Mouse (Mus musculus) neural tube, embryonic 13.5 days (tissue): ENCODE measurements around the gene Klf13. TPM values are rescaled to one million over a fixed set of nuclear protein-coding genes. Genes with fewer than 3 reads are reported as not detected.
A peak's percentile ranks its signal among the peaks of the same experiment; 100 is the strongest.

Source experiments
- ATAC-seq: fragments of 200-750 bp; cut with Nextera tagmentation; 2 replicates; pipeline ENCODE4 v1.8.0; 2017; ENCODE audit warnings: low read depth, mild to moderate bottlenecking, moderate TSS enrichment, moderate library complexity
- H3K27ac ChIP-seq: fragments of 300-500 bp; sonication (generic); replicated peaks from 2 replicates; pipeline ENCODE4 v1.5.1; 2015; ENCODE audit warnings: moderate library complexity, mild to moderate bottlenecking, inconsistent platforms
- H3K27me3 ChIP-seq: fragments of 300-500 bp; sonication (generic); 2 replicates; pipeline ENCODE4 v1.6.1; 2015; ENCODE audit warnings: mild to moderate bottlenecking, inconsistent platforms
- H3K36me3 ChIP-seq: fragments of 300-500 bp; sonication (generic); 2 replicates; pipeline ENCODE4 v1.6.1; 2015; ENCODE audit warnings: mild to moderate bottlenecking, inconsistent platforms
- H3K4me1 ChIP-seq: fragments of 300-500 bp; sonication (generic); replicated peaks from 2 replicates; pipeline ENCODE4 v1.6.1; 2015; ENCODE audit warnings: inconsistent platforms
- H3K4me2 ChIP-seq: fragments of 300-500 bp; sonication (generic); 2 replicates; pipeline ENCODE4 v1.6.1; 2015; ENCODE audit warnings: inconsistent platforms, mild to moderate bottlenecking, moderate library complexity
- H3K4me3 ChIP-seq: fragments of 300-500 bp; sonication (generic); 2 replicates; pipeline ENCODE4 v1.5.1; 2015; ENCODE audit warnings: mild to moderate bottlenecking, inconsistent platforms
- H3K9ac ChIP-seq: fragments of 300-500 bp; sonication (generic); 2 replicates; pipeline ENCODE4 v1.6.1; 2015; ENCODE audit warnings: moderate library complexity, mild to moderate bottlenecking, inconsistent platforms
- H3K9me3 ChIP-seq: fragments of 300-500 bp; sonication (generic); 2 replicates; pipeline ENCODE4 v1.6.1; 2016; ENCODE audit warnings: inconsistent platforms
- WGBS: fragments of 180-500 bp; shearing (Covaris S2); methylation state at CpG from one replicate; pipeline ENCODE4 v1.1.7; 2015; 5-methylcytosine and 5-hydroxymethylcytosine counted together
- polyA plus RNA-seq: library from polyadenylated mRNA; unstranded; fragments of >200 nt; fragmentation: Nextera tagmentation; extraction: Ambion mirVana; gene quantifications from 2 replicates; pipeline ENCODE4 v1.2.1, GENCODE M21; 2015

Gene Klf13
- polyA plus RNA-seq, 1 experiment from 2014 or later, result 32.5 TPM

GRCm38 (mm10) chr7:63899925-63900324, 38.8 kb downstream of the Klf13 start:
- Histone ChIP-seq H3K27ac (0 out of 2 replicates have a peak overlapping the region, but pooled peaks have one; percentile 2), H3K27me3 (no peaks in the 10 kb centered on the region), H3K9me3 (no peaks in the 10 kb centered on the region), H3K36me3 (no peaks in the 10 kb centered on the region), H3K4me3 (no peak overlapping the region), H3K9ac (no peak overlapping the region), H3K4me2 (no peak overlapping the region), H3K4me1 (peaks cover 66% of the 10 kb centered on the region)
- ATAC-seq, result no peak
- 78% methylated on average over 8 of the region's 8 CpGs for WGBS

- H3K4me1 ChIP-seq, result peaks cover 64% of the 10 kb centered on the region
These were observed 40.5 kb downstream of the Klf13 start for GRCm38 (mm10) chr7:63898201-63898600.

GRCm38 (mm10) chr7:63897655-63898054, 41.1 kb downstream of the Klf13 start:
- no peak for ATAC-seq
- Histone ChIP-seq H3K27ac (no peak overlapping the region), H3K36me3 (no peaks in the 10 kb centered on the region), H3K4me1 (peaks cover 62% of the 10 kb centered on the region), H3K27me3 (no peaks in the 10 kb centered on the region), H3K9ac (peak overlapping the region; percentile 67; the same call in 1 of the 2 replicates), H3K4me2 (peak overlapping the region; percentile 62), H3K4me3 (no peak overlapping the region), H3K9me3 (no peaks in the 10 kb centered on the region)
- WGBS, result 40% methylated on average over 3 of the region's 3 CpGs

More at GRCm38 (mm10) chr7:63898201-63898600, 40.5 kb downstream of the Klf13 start:
- H3K9ac ChIP-seq, result no peak overlapping the region
- no peaks in the 10 kb centered on the region for H3K36me3 ChIP-seq
- H3K9me3 ChIP-seq, result no peaks in the 10 kb centered on the region
- no peak for ATAC-seq
- H3K27ac ChIP-seq, result no peak overlapping the region
- H3K27me3 ChIP-seq, result no peaks in the 10 kb centered on the region
- no peak overlapping the region for H3K4me2 ChIP-seq
- no peak overlapping the region for H3K4me3 ChIP-seq
- WGBS, result 88% methylated on average over 6 of the region's 6 CpGs

- peaks cover 60% of the 10 kb centered on the region for H3K4me1 ChIP-seq
- H3K4me3 ChIP-seq, result peak overlapping the region; percentile 28
- peak overlapping the region; percentile 67 for H3K9ac ChIP-seq
- H3K27ac ChIP-seq, result peak overlapping the region; percentile 52
- H3K27me3 ChIP-seq, result no peaks in the 10 kb centered on the region
- no peaks in the 10 kb centered on the region for H3K36me3 ChIP-seq
- peak overlapping the region; percentile 62 for H3K4me2 ChIP-seq
- WGBS, result 2% methylated on average over 22 of the region's 22 CpGs
- H3K9me3 ChIP-seq, result no peaks in the 10 kb centered on the region
- peak; percentile 82 for ATAC-seq
These were observed 41.7 kb downstream of the Klf13 start for GRCm38 (mm10) chr7:63896968-63897468.

GRCm38 (mm10) chr7:63896276-63896967, 42.3 kb downstream of the Klf13 start:
- H3K4me3 ChIP-seq, result peak overlapping the region; percentile 28
- H3K27me3 ChIP-seq, result no peaks in the 10 kb centered on the region
- peaks cover 3% of the 10 kb centered on the region for H3K36me3 ChIP-seq
- peak; percentile 33; the same call in 1 of the 2 replicates for ATAC-seq
- no peaks in the 10 kb centered on the region for H3K9me3 ChIP-seq
- 24% methylated on average over 17 of the region's 17 CpGs for WGBS
- H3K4me2 ChIP-seq, result peak overlapping the region; percentile 62
- H3K27ac ChIP-seq, result peak overlapping the region; percentile 52; the same call in 1 of the 2 replicates
- peaks cover 54% of the 10 kb centered on the region for H3K4me1 ChIP-seq
- peak overlapping the region; percentile 67 for H3K9ac ChIP-seq

GRCm38 (mm10) chr7:63895223-63895622, 43.5 kb downstream of the Klf13 start:
- Histone ChIP-seq H3K4me2 (no peak overlapping the region), H3K27ac (no peak overlapping the region), H3K27me3 (no peaks in the 10 kb centered on the region), H3K9me3 (no peaks in the 10 kb centered on the region), H3K4me3 (no peak overlapping the region), H3K36me3 (peaks cover 15% of the 10 kb centered on the region), H3K9ac (no peak overlapping the region), H3K4me1 (peaks cover 42% of the 10 kb centered on the region)
- WGBS, result 94% methylated on average over 3 of the region's 3 CpGs
- ATAC-seq, result no peak

- no peak overlapping the region for H3K9ac ChIP-seq
- H3K9me3 ChIP-seq, result no peaks in the 10 kb centered on the region
- H3K36me3 ChIP-seq, result peaks cover 19% of the 10 kb centered on the region
- H3K27me3 ChIP-seq, result no peaks in the 10 kb centered on the region
- no peak overlapping the region for H3K27ac ChIP-seq
- WGBS, result 75% methylated on average over 4 of the region's 4 CpGs
- H3K4me3 ChIP-seq, result no peak overlapping the region
- no peak overlapping the region for H3K4me2 ChIP-seq
- no peak for ATAC-seq
- H3K4me1 ChIP-seq, result peaks cover 36% of the 10 kb centered on the region
These were observed 44.1 kb downstream of the Klf13 start for GRCm38 (mm10) chr7:63894662-63895061.

- H3K27ac ChIP-seq, result peak overlapping the region; percentile 38; the same call in 1 of the 2 replicates
These were observed 45.0 kb downstream of the Klf13 start for GRCm38 (mm10) chr7:63893729-63894128.

GRCm38 (mm10) chr7:63893201-63893600, 45.5 kb downstream of the Klf13 start:
- ATAC-seq, result no peak
- 79% methylated on average over 5 of the region's 5 CpGs for WGBS
- H3K4me3 ChIP-seq, result no peak overlapping the region
- H3K9ac ChIP-seq, result no peak overlapping the region
- H3K36me3 ChIP-seq, result peaks cover 26% of the 10 kb centered on the region
- no peak overlapping the region for H3K4me2 ChIP-seq
- H3K27ac ChIP-seq, result peak overlapping the region; percentile 38; the same call in 1 of the 2 replicates
- peaks cover 34% of the 10 kb centered on the region for H3K4me1 ChIP-seq
- H3K27me3 ChIP-seq, result no peaks in the 10 kb centered on the region
- no peaks in the 10 kb centered on the region for H3K9me3 ChIP-seq

More at GRCm38 (mm10) chr7:63893729-63894128, 45.0 kb downstream of the Klf13 start:
- Histone ChIP-seq H3K27me3 (no peaks in the 10 kb centered on the region), H3K4me1 (peaks cover 36% of the 10 kb centered on the region), H3K4me2 (no peak overlapping the region), H3K9me3 (no peaks in the 10 kb centered on the region), H3K9ac (no peak overlapping the region), H3K36me3 (peaks cover 25% of the 10 kb centered on the region), H3K4me3 (no peak overlapping the region)
- WGBS, result 58% methylated on average over 4 of the region's 4 CpGs
- ATAC-seq, result no peak

- WGBS, result 82% methylated on average over 43 of the region's 43 CpGs
- no peak for ATAC-seq
- Histone ChIP-seq H3K4me3 (no peak overlapping the region), H3K27ac (no peak overlapping the region), H3K4me1 (peaks cover 21% of the 10 kb centered on the region), H3K4me2 (no peak overlapping the region), H3K27me3 (no peaks in the 10 kb centered on the region), H3K9me3 (no peaks in the 10 kb centered on the region), H3K9ac (no peak overlapping the region), H3K36me3 (peaks cover 33% of the 10 kb centered on the region)
These were observed 47.1 kb downstream of the Klf13 start for GRCm38 (mm10) chr7:63891488-63892075.

- Histone ChIP-seq H3K4me2 (no peak overlapping the region), H3K27me3 (no peaks in the 10 kb centered on the region), H3K36me3 (peaks cover 33% of the 10 kb centered on the region), H3K9ac (no peak overlapping the region), H3K9me3 (no peaks in the 10 kb centered on the region), H3K4me1 (peaks cover 15% of the 10 kb centered on the region), H3K4me3 (no peak overlapping the region), H3K27ac (no peak overlapping the region)
- WGBS, result 76% methylated on average over 9 of the region's 9 CpGs
- ATAC-seq, result no peak
These were observed 49.4 kb downstream of the Klf13 start for GRCm38 (mm10) chr7:63889116-63889975.

GRCm38 (mm10) chr7:63888674-63889073, 50.0 kb downstream of the Klf13 start:
- ATAC-seq, result no peak
- no peak overlapping the region for H3K9ac ChIP-seq
- H3K4me1 ChIP-seq, result peaks cover 12% of the 10 kb centered on the region
- H3K9me3 ChIP-seq, result no peaks in the 10 kb centered on the region
- 74% methylated on average over 6 of the region's 6 CpGs for WGBS
- H3K4me3 ChIP-seq, result no peak overlapping the region
- H3K27me3 ChIP-seq, result no peaks in the 10 kb centered on the region
- no peak overlapping the region for H3K4me2 ChIP-seq
- no peak overlapping the region for H3K27ac ChIP-seq
- peaks cover 33% of the 10 kb centered on the region for H3K36me3 ChIP-seq
